Mouse (Mus musculus) urinary bladder, postnatal 14 days (tissue): ENCODE measurements around the gene Palld.

Experiments
- DNase-seq: peaks from one replicate; pipeline ENCODE4 v3.0.0; 2021; ENCODE audit warnings: low spot score

Palld gene

DNA sequence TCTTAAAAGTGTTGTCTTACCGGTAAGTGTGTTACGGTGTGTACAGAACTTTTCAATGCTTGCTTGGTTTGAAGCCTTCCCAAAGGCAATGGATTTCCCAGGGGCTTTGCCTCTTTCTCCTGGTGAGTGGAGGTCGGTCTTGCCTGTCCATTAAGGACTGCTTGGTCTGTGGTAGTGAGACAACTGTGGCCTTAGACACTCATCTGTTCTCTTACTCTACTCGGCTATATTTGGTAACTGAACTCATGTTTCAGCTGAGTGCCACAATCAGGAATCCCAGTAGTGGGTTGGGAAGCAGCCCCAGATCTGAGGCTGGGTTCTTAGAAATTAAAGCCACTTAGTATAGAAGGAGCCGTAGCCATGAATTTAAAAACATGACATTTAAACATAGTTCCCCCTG, at the start of gene Palld:
Gene Palld, minus strand, starts transcription at position 170 of the 400 bp plus-strand sequence.
- no peak for DNase-seq

DNA sequence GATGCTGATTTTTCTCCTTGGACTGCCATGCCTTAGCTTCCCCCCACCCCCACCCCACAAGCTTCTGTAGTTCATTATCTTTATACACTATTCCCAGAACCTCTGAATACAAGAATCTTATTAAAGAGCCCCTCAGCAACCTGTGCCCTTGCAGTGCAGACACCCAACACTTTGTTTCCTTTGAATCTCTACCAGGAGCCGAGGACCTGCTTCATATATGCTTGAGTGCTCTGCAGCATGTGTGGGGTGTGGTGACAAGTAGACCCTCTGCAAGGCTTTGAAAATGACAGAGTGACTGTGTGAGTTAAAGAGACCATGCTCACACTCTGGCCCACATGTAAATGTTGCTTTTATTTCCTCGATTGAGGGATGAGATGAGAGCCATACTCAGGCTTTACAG, 35.1 kb upstream of the Palld start:
- no peak for DNase-seq

DNA sequence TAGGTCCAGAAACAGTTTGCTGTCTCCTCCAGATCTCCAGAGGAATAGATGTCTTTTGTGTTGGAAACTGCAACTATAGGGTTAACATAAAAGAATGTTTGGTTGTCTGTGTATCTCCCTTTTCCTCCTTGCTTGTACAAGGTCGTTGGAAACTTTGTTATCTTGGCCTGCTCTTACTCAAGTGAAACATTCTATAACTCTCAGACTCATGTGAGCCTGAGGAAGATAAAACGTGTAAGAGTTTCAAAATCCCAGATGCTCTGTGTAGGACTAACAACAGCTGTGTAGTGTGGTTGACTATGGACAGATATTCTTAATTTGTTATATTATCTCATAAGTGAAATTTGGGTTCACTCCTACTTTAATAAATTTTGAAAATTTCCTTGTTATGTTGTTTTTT, 30.8 kb upstream of the Palld start:
- DNase-seq, result no peak

DNA sequence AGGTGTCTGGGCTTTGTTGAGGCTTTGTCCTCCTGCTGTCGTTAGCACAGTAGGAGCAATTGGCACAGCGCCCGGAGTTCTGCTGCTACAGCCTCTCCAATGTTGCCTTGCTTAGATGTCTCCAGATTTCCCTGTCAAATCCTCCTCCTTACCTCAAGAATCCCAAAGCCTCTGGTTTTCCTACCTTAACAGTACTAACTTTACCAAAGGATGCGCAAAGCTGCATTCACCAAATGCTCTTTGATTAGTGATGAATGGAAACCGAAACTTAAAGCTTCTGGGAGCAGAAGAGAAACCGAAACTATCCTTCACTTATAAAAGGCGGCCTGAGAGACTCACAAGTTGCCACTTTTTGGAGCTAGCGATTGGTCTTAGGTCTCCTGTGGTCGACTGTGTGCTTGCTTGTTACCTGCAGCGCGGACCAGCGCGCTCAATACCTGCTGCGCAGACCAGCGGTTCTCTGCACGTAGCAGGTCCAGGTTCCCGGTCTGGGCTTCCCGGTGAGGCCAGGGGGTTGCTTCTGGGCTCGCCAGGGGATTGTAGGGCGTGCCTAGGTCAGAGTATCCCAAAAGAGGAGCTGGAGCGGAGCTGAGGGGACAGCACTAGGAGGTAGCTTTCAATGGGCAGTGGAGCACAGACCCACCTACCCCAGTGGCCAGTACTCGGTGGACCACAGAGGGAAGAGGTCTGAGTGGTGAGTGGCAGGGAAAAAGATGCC, 25.4 kb upstream of the Palld start, which contains the start of gene Ddx60:
Gene Ddx60, plus strand, starts transcription at position 311 of the 718 bp plus-strand sequence.
- DNase-seq, result peak; percentile 67

DNA sequence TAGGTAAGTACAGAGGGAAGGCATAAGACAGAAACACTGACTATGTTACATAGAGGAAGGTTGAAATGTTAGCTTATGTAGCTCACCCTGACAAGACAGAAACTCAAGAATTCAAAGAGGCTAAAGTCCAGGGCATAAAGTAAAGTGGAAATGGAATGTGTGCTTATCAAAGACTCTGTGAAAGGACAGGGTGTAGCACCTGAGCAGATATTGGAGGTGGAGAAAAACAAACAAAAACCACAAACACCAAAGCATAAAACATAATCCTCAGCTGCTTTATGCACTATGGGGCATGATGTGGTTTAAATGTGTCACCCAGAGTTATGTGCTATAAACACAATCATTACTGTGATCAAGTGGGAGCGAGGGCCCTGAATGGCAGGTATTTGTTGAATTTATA, 22.0 kb upstream of the Palld start:
- DNase-seq, result no peak

DNA sequence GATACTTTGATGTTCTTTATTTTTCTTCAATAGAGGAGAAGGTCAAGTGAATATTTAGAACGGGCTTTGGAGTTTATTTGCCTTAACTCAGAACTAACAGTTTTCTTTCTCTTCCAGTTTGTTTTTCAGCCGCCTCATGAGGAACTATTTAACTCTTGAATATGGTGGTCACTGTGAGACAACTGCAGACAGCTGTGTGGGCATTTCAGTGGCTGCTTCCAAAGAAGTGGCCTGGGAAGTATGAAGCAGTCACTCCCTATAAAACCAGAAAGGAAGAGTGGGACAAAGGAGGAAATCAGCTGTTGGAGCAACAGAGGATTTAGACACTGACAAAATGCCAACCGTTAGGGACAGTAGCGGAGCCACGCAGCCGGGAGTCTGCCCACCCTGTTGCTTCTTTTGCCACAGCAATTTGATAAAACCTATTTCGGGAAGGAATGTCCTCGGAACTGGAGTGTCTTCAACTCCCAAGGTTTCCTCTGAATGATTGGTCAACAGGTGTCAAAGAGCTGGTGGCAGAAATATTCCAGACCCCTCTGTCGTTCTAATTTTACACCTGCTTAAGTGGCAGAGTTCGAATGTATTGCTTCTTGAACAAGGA, 19.1 kb upstream of the Palld start:
- no peak for DNase-seq

DNA sequence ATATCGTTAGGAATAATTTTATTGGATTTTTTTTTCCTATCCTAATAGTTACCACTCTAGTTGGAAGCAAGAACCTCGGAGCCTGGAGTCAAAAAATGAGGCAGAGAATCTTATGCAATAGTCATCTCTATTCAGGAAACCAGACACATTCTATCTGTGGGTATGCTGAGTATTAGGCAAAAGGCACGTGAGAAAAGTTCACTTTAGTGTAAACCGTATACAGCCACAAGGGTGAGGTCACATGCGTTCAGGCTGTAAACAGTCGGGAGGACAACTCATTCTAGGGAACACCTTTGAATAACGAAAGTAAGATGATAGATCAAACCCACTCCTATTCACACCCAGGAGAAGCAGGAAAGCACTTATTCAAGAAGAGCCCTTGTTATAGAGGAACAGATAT, 17.9 kb upstream of the Palld start:
- no peak for DNase-seq

DNA sequence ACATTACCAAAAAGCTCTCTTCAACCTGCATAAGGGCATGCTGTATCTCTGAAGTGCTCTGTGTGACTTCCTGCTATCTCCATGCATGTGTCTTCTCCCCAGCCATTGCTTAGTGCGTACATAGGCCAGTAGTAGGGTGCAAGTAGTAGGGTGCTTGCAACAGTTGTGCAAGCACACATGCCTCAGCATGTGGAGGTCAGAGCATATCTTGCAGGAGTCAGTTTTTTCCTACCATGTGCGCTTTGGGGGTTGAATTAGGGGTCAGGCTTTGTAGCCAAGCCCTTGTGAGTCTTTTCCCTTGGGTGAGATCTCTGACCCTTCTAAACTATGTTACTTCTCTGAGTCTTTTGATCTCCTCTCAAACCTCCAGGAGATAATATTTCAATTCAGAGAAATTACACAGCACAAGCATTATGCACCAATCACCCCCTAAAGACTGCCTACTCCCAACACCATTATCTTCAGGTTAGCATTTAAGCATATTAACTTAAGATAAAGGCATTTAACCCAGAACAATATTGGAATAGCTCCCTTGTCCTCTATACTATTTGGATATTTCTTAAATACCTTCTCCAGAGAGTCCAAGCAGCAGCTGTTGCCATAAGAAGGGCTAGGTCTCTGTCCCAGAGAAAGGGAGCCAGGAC, 16.8 kb upstream of the Palld start:
- DNase-seq, result no peak

DNA sequence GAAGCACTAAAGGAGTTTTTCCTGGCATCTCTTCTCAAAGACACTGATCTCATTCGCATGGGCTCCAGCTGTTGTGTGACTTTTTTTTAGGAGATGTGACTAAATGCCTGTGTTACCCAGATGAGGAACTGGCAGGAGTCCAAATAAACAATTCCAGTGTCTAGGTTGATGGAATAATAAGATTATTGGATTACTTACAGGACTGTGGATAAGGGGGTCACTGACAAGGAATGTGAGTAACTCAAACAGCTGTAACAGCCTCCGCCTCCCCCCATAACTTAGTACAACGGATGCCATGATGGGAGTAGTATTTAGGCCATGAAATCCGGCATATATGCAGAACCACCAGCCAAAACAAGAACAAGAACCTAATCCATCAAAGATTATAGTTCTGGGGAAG, 14.8 kb upstream of the Palld start:
- no peak for DNase-seq

DNA sequence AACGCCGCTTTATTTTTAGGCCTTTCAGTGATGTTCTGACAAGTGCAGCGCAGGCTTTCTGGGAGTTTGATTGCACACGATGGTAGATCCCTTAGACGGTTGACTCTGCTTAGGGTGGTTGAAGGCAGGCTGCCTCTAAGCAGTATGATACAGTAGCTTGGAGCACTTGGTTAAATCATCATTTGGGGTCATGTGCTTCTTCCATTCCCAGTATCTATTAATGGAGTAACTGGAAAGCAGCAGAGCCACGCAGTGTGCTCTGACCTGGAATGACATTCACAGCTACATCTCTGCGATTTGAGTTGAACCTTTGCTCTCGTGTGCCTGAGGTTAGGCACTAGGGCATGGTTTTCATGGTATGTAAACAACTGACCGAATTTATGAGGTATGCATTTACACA, 11.5 kb upstream of the Palld start:
- no peak for DNase-seq

DNA sequence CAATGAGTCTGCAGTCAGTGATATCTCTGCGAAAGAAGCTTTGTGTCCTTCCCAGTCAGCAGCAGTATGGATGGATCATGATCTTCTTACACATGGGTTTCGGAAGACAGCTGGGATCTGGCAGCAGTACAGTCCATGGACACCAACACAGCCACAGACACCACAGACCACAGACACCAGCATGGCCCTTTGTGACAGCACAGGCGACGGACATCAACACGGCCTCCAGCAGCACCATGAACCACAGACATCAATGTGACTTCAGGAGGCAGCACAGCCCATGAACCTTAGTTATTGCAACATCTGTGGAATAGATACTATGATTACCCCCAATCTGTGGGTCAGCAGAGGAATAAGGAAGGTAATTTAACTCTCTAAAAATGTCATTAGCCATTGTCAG, 10.3 kb upstream of the Palld start:
- DNase-seq, result no peak

DNA sequence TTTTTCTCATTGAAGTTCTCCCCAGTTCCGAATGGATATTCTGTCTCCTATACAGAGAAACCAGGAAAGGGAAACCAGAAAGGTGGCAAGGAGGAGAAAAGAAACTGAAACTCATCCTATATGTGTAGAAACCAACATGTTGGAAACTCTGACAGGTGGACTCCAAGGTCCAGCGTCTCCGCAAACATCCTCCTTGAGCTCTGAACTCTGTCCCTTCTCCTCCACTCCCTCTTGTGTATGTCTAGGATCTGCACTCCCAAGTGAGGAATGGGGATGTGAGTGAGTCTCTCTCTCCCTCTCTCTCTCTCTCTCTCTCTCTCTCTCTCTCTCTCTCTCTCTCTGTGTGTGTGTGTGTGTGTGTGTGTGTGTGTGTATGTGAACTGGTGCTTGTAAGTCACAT, 6.8 kb upstream of the Palld start:
- no peak for DNase-seq

DNA sequence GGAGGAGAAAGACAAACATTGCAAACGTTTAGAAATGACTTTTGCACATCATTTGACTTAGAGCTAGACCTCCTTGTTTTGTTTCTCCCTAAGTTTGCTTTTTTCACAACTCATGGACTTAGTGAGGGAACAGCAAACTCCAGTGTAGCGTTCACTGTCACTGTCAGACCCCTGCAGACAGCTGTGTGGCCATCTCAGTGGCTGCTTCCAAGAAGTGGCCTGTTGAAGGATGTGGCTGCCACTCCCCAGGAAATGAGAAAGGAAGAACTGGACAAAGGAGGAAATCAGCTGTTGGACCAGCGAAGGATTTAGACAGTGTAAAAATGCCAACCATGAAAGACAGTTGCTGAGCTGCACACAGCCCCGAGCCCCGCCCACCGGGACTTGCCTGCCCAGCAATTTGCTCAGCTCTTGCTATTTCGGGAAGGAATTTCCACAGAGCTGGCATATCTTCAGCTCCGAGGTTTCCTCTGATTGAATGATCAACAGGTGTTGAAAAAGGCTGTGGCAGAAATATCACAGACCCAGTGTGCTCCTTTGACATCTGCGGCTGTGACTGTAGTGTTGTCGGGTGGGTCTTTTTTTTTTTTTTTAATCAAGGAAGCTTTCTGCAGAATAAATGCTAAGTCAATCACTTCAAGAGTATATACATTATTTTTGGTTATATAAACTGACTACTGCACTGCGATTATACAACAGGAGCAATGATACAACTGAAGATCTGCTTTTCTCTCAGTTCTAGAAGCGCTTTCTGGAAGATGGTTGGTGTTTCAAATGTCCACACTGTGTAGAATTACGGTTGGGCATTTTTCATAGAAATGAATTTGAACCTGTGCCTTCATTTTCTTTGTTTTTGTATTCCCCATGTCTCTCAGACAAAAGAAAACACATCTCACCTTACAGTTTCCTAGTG, 6.1 kb upstream of the Palld start:
- peak; percentile 33 for DNase-seq

DNA sequence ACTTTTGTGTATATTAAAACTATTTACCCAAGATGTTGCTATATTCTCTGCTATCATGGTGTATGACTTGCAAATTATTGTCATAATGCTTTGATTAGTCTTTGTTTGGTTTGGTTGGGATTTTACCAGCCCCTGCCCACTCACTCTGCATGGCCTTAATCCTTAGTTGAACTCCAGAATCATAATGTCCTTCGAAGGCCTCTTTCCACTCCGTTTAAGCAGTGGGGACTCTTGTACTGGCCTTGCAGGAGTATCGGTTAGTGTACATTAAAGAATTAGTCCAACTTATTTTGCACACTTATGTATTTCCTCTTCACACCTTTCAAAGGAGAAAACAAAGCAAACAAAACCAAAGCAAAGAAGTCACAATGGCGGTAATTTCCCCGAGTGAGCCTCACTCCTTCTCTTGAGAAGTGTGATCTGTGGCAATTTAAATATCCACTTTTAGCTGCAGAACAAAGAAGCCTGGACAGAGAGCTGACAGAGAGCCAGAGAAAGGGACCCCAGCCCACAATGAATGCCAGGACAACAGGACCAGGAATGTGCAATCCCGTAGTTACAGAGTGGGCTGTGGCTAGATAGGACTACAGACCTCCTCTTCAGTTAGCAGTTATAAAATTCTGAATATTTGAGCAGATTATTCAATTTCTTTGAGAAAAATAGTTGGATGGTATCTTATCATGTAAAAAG, 1.3 kb downstream of the Palld start:
- DNase-seq, result no peak

DNA sequence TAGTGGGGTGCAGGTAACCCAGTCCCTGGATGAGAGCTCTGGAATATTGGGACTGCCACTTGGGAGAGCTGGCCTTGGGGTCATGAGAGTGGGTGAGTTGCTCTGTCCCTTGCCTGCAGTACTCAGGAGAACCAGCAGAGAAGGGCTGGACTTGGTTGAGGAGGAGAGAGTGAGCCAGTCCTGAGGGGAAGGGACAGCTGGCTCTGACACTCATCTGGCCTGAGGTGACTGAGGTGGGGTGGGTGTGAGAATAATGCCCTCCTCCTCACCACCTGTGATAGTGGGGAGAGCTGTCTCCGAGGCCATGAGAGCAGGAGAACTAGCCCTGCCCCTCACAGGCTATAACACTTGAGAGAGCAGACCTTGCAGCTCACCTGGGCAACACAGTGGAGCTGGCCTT, 5.1 kb downstream of the Palld start:
- no peak for DNase-seq

DNA sequence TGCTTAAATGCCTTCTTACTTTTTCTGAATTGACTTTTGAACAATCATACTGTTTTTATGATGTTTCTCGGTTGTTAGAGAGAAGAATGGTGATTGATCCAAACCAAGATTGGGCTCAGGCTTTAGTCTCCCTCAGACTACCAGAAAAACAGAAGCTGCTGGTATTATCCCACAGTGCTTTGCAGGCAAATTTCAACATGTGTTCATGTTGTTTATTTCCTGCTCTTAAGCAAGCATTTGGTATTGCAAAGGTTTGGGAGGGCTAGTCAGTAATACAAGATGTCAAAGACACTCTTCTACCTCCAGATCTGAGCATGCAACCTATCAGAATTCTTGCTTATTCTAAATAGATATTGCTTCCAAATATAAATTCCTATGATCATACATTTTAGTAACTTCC, 5.7 kb downstream of the Palld start:
- no peak for DNase-seq

DNA sequence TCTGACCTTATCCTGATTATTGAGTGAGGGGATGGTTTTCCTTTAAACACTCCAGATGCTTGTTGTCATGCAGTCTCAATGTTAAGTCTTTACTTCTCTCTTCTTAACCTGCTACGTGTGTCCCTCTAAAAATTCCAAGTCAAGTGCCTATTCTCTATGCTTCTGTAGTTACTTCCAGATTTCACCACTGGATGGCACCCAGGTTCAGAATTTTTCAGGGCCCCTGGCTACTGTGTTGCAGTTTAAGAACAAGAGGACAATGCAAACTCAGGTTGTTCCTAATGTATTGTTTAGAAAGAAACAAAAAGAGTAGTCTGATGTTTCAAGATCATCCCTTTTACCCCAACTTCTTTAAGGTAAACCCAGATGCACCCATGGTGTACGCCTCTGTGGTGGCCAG, 8.4 kb downstream of the Palld start:
- DNase-seq, result peak; percentile 60

DNA sequence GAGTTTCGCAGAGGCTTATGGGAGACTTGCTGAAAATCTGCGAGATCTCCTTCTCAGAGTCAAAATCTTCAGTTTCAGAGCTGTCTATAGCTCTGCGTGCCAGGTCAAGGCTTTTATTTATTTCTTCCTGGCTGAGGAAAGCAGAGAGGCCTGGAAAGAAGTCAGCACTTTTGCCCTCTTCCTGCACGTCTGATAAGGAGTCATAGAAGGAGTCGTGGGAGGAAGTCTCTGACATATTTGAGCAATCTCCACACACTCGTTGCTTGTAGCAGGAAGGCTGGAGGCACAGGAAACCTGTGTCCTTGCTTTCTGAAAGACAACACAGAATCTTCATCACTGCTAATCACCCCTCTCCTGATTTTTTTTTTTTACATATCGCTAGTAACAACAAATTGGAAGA, 24.9 kb downstream of the Palld start:
- no peak for DNase-seq

DNA sequence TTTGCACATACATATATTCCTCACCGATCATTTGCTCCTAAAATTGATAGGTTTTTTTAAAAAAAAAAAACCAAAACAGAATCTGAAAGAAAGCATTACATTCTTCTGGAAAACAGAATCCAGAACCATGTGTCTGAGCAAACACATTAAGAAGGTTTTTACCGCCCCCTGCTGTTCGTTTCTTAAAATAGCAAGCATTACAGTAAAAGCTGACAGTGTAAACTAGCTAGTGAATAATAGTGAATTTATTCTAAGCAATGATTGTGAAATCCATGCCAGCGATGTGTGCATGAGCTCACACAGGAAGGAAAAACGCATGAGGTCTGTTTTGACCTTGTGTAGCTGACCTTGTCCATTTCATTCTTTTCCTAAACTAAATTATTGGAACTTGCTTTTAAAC, 27.2 kb downstream of the Palld start:
- peak; percentile 51 for DNase-seq

DNA sequence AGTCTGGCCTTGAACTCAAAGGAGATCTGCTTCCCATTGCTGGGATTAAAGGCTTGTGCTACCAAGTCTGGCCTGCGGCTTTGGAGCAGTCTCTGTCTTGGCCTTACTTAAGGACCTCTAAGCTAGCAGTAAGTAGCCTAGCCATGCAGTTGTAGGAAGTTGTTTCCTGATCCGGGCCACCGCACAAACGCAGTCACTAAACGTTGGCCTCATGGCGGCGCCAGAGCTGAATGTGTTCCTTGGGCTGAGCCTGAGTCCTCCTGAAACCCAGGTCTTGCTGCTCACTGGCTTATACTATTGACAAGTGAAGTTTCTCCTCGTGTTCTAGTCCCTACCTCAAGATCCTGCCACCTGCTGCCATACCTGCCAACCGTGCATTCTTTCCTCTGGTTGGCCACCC, 28.5 kb downstream of the Palld start:
- DNase-seq, result no peak

DNA sequence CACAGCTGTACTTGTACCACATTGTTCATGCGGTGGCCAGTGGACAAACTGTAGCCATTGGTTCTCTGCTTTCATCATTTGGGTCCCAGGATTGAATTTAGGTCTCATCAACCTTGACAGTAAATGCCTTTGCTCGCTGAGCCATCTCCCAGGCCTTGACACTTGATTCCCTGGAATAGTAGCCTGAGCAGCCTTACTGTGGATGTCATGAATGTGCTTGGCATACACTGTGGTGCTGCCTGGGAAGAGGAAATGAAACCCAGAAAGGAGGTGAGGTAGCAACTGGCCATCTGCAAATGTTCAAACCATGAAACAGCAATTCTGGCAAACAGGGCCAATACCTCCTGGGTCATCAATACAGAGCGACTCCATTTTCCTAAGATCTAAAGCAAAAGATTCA, 34.0 kb downstream of the Palld start:
- no peak for DNase-seq

DNA sequence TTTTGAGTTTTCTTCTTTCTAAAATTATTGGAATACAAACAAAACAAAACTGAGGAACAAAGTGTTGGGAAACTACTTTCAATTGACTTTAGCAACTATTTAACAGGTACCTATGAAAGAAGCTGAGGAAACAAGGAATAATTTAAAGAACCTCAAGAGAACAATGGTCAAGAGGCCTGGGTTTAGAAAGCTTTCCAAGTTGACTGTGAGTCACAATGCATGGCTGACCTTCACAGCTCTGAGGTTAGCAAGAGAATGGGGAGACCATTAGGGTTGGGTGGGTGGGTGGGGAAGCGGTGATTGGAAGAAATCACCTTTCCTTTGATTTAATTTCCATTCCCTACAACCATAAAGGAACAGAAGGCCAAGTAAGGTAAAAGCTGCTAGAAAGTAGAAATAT, 35.6 kb downstream of the Palld start:
- no peak for DNase-seq
